Mouse (Mus musculus): Measurements from ENCODE around the gene 6030468B19Rik.

GRCm38 (mm10) chr11:117843434-117843833 lies 46.0 kb downstream of the 6030468B19Rik start:
- TF ChIP-seq CTCF (IDR thresholded peaks at IDR 0.05; ENCODE audit: insufficient read depth, low read depth, low read length) (no peak), POLR2A (IDR thresholded peaks at IDR 0.05; ENCODE audit: insufficient read depth, low read depth, low read length) (no peak)

Data from olfactory bulb, adult 2 months (tissue).